Mouse (Mus musculus): ENCODE results near the gene Vegfb.

DNA sequence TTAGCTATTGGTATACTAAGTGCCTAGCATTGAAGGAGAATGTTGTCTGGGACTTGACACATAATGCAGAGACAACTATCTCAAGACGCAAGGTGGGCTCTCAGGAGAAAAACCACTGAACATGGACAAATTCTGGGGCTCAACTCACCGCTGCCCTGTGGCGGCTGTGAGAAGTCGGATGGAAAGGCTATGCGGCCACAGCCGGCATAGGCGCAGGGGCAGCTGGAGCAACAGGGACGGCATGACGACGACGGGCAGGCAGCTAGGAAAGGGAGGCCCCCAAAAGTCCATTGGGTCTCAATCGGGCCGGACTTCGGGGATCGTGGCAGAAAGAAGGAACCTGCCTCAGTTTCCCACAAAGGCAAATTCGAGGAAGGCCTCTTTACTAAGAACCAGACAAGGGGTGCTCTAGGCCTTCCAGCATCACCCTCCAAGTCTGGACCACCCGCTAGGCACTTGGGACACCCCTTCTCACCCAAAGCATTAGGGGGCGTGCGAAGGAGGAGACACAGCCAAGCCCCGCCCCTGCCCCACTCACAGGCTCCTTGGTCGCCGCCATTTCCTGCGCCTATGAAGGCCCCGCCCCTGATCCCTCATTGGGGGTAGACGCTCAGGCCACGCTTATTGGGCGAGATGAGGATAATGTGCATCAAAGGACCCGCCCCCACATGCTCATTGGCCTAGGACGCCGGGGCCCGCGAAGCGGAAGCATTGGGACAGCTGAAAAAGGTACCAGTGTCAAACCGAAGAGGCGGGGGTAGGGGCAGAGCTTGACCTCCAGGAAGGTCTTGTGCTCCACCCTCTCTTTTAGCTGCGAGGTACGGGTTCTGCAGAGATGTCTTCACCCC lies 4.8 kb upstream of the Vegfb start, which contains the start of gene Dnajc4:
- TF ChIP-seq POLR2A (IDR thresholded peaks at IDR 0.05; ENCODE audit: low read depth, low read length) (peak; percentile 14), CTCF (conservative IDR thresholded peaks at IDR 0.05; ENCODE audit: insufficient read depth, insufficient read length, low read depth, low read length) (0 out of 2 replicates have a peak, but pooled peaks have one; percentile 1)
